Mouse (Mus musculus): ENCODE data around the gene Btg2. TPM values are rescaled to one million over a fixed set of nuclear protein-coding genes. Genes with fewer than 3 reads are reported as not detected.

The Btg2 gene
- polyA plus RNA-seq, 1 experiment from 2014 or later = 36.9 TPM

- no peaks in the 10 kb centered on the region for H3K36me3 ChIP-seq (ENCODE audit: control insufficient read depth, insufficient read depth, low read length)
- WGBS = 73% methylated on average over 8 of the region's 8 CpGs
- no peak overlapping the region for H3K4me3 ChIP-seq (ENCODE audit: control insufficient read depth in 1 of 2, insufficient read depth in 1 of 2, low read depth in 1 of 2, low read length in 2 of 2)
- peak overlapping the region; percentile 93 to 98 for H3K27ac ChIP-seq (replicated peaks in 1 of 2; ENCODE audit: control insufficient read depth in 1 of 2, insufficient read depth in 1 of 2, low read depth in 2 of 2, low read length in 2 of 2)
- H3K9me3 ChIP-seq (ENCODE audit: control insufficient read depth, low read length) = no peaks in the 10 kb centered on the region
- H3K27me3 ChIP-seq (ENCODE audit: control insufficient read depth, insufficient read depth, low read length) = no peaks in the 10 kb centered on the region
- peaks cover 44 to 55% of the 10 kb centered on the region in 2 experiments for H3K4me1 ChIP-seq (ENCODE audit: control insufficient read depth in 2 of 2, insufficient read depth in 2 of 2, low read length in 2 of 2)
- H3K4me2 ChIP-seq (ENCODE audit: low read length) = peak overlapping the region; percentile 38
- no peak for ATAC-seq (ENCODE audit: insufficient number of reproducible peaks, insufficient read depth, low FRiP score, low read depth)
- H3K9ac ChIP-seq (ENCODE audit: low read length) = peak overlapping the region; percentile 60
Measured at GRCm38 (mm10) chr1:134083676-134084075, 4.8 kb upstream of the Btg2 start.

GRCm38 (mm10) chr1:134082987-134083516 lies 4.1 kb upstream of the Btg2 start:
- 10% methylated on average over 11 of the region's 11 CpGs for WGBS
- peaks cover 45 to 55% of the 10 kb centered on the region in 2 experiments for H3K4me1 ChIP-seq (ENCODE audit: control insufficient read depth in 2 of 2, insufficient read depth in 2 of 2, low read length in 2 of 2)
- H3K9me3 ChIP-seq (ENCODE audit: control insufficient read depth, low read length) = no peaks in the 10 kb centered on the region
- no peak overlapping the region for H3K4me3 ChIP-seq (ENCODE audit: control insufficient read depth in 1 of 2, insufficient read depth in 1 of 2, low read depth in 1 of 2, low read length in 2 of 2)
- no peaks in the 10 kb centered on the region for H3K27me3 ChIP-seq (ENCODE audit: control insufficient read depth, insufficient read depth, low read length)
- peak overlapping the region; percentile 93 to 98 for H3K27ac ChIP-seq (replicated peaks in 1 of 2; ENCODE audit: control insufficient read depth in 1 of 2, insufficient read depth in 1 of 2, low read depth in 2 of 2, low read length in 2 of 2)
- no peaks in the 10 kb centered on the region for H3K36me3 ChIP-seq (ENCODE audit: control insufficient read depth, insufficient read depth, low read length)
- peak overlapping the region; percentile 60 for H3K9ac ChIP-seq (ENCODE audit: low read length)
- H3K4me2 ChIP-seq (ENCODE audit: low read length) = peak overlapping the region; percentile 38
- ATAC-seq (ENCODE audit: insufficient number of reproducible peaks, insufficient read depth, low FRiP score, low read depth) = peak; percentile 41

- H3K4me1 ChIP-seq (ENCODE audit: control insufficient read depth in 2 of 2, insufficient read depth in 2 of 2, low read length in 2 of 2) = peaks cover 48 to 56% of the 10 kb centered on the region in 2 experiments
Measured at GRCm38 (mm10) chr1:134080881-134081450, 2.0 kb upstream of the Btg2 start.

GRCm38 (mm10) chr1:134080406-134080805 lies 1.5 kb upstream of the Btg2 start:
- no peaks in the 10 kb centered on the region for H3K27me3 ChIP-seq (ENCODE audit: control insufficient read depth, insufficient read depth, low read length)
- peak overlapping the region; percentile 80 to 92 for H3K27ac ChIP-seq (replicated peaks in 1 of 2; ENCODE audit: control insufficient read depth in 1 of 2, insufficient read depth in 1 of 2, low read depth in 2 of 2, low read length in 2 of 2)
- no peak overlapping the region for H3K4me3 ChIP-seq (ENCODE audit: control insufficient read depth in 1 of 2, insufficient read depth in 1 of 2, low read depth in 1 of 2, low read length in 2 of 2)
- no peak overlapping the region; the same call in 1 of the 2 replicates for H3K9ac ChIP-seq (ENCODE audit: low read length)
- peaks cover 21% of the 10 kb centered on the region for H3K36me3 ChIP-seq (ENCODE audit: control insufficient read depth, insufficient read depth, low read length)
- H3K4me2 ChIP-seq (ENCODE audit: low read length) = no peak overlapping the region
- 83% methylated on average over 4 of the region's 4 CpGs for WGBS
- no peaks in the 10 kb centered on the region for H3K9me3 ChIP-seq (ENCODE audit: control insufficient read depth, low read length)
- no peak for ATAC-seq (ENCODE audit: insufficient number of reproducible peaks, insufficient read depth, low FRiP score, low read depth)
- H3K4me1 ChIP-seq (ENCODE audit: control insufficient read depth in 2 of 2, insufficient read depth in 2 of 2, low read length in 2 of 2) = peaks cover 48 to 57% of the 10 kb centered on the region in 2 experiments

More at GRCm38 (mm10) chr1:134080881-134081450, 2.0 kb upstream of the Btg2 start:
- 78% methylated on average over 5 of the region's 5 CpGs for WGBS
- Histone ChIP-seq H3K27ac (replicated peaks in 1 of 2; ENCODE audit: control insufficient read depth in 1 of 2, insufficient read depth in 1 of 2, low read depth in 2 of 2, low read length in 2 of 2) (no peak overlapping the region), H3K27me3 (ENCODE audit: control insufficient read depth, insufficient read depth, low read length) (no peaks in the 10 kb centered on the region), H3K9me3 (ENCODE audit: control insufficient read depth, low read length) (no peaks in the 10 kb centered on the region), H3K4me3 (ENCODE audit: control insufficient read depth in 1 of 2, insufficient read depth in 1 of 2, low read depth in 1 of 2, low read length in 2 of 2) (no peak overlapping the region), H3K4me2 (ENCODE audit: low read length) (no peak overlapping the region), H3K36me3 (ENCODE audit: control insufficient read depth, insufficient read depth, low read length) (peaks cover 15% of the 10 kb centered on the region), H3K9ac (ENCODE audit: low read length) (no peak overlapping the region)
- no peak for ATAC-seq (ENCODE audit: insufficient number of reproducible peaks, insufficient read depth, low FRiP score, low read depth)

DNA sequence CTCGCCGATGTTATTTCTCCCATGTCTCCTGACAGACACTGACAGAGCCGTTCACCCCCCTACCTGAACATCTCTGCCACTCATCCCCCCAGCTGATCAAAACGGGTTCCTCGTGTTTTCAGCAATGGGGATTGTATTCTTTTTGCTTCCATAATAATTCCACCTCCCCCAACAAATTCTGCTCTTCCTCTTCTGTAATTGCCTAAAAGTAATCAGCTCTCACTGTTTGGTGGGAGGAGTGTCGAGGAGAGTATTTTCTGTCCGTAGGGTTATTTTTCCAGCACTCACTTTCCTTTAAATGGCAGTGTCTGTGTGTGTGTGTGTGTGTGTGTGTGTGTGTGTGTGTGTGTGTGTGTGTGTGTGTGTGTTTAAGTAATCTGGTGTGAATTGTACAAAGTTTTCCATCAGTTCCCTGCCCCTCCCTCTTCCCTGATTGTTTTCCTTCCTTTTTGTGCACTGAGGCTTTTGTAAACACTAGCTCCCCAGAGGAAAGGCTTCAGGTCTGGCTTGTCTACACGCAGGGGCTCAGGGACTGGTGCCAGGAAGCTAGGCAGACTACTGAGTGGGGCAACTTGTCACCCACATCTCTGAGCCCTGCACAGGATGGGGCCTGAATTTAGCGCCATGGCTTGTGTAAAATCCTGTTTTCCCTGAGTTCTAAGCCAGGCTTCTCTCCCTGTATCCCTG lies 700 bp upstream of the Btg2 start:
- ATAC-seq (ENCODE audit: insufficient number of reproducible peaks, insufficient read depth, low FRiP score, low read depth) = no peak
- WGBS = 12% methylated on average over 9 of the region's 9 CpGs

GRCm38 (mm10) chr1:134078061-134078795 lies 692 bp downstream of the Btg2 start:
- peaks cover 33% of the 10 kb centered on the region for H3K36me3 ChIP-seq (ENCODE audit: control insufficient read depth, insufficient read depth, low read length)
- ATAC-seq (ENCODE audit: insufficient number of reproducible peaks, insufficient read depth, low FRiP score, low read depth) = no peak

More for the DNA sequence above, 700 bp upstream of the Btg2 start:
- Histone ChIP-seq H3K27me3 (ENCODE audit: control insufficient read depth, insufficient read depth, low read length) (no peaks in the 10 kb centered on the region), H3K9ac (ENCODE audit: low read length) (peak overlapping the region; percentile 78), H3K9me3 (ENCODE audit: control insufficient read depth, low read length) (no peaks in the 10 kb centered on the region), H3K4me1 (ENCODE audit: control insufficient read depth in 2 of 2, insufficient read depth in 2 of 2, low read length in 2 of 2) (peaks cover 48 to 60% of the 10 kb centered on the region in 2 experiments), H3K4me3 (ENCODE audit: control insufficient read depth in 1 of 2, insufficient read depth in 1 of 2, low read depth in 1 of 2, low read length in 2 of 2) (peak overlapping the region; percentile 38 to 85), H3K27ac (replicated peaks in 1 of 2; ENCODE audit: control insufficient read depth in 1 of 2, insufficient read depth in 1 of 2, low read depth in 2 of 2, low read length in 2 of 2) (peak overlapping the region; percentile 80 to 92), H3K4me2 (ENCODE audit: low read length) (peak overlapping the region; percentile 84), H3K36me3 (ENCODE audit: control insufficient read depth, insufficient read depth, low read length) (peaks cover 29% of the 10 kb centered on the region)

GRCm38 (mm10) chr1:134077389-134078060 lies 1.4 kb downstream of the Btg2 start:
- H3K4me1 ChIP-seq (ENCODE audit: control insufficient read depth in 2 of 2, insufficient read depth in 2 of 2, low read length in 2 of 2) = peaks cover 42 to 61% of the 10 kb centered on the region in 2 experiments

More at GRCm38 (mm10) chr1:134078061-134078795, 692 bp downstream of the Btg2 start:
- Histone ChIP-seq H3K4me2 (ENCODE audit: low read length) (peak overlapping the region; percentile 84), H3K4me3 (ENCODE audit: control insufficient read depth in 1 of 2, insufficient read depth in 1 of 2, low read depth in 1 of 2, low read length in 2 of 2) (peak overlapping the region; percentile 82 to 85), H3K4me1 (ENCODE audit: control insufficient read depth in 2 of 2, insufficient read depth in 2 of 2, low read length in 2 of 2) (peaks cover 42 to 61% of the 10 kb centered on the region in 2 experiments), H3K9ac (ENCODE audit: low read length) (peak overlapping the region; percentile 98), H3K27ac (replicated peaks in 1 of 2; ENCODE audit: control insufficient read depth in 1 of 2, insufficient read depth in 1 of 2, low read depth in 2 of 2, low read length in 2 of 2) (peak overlapping the region; percentile 69 to 83), H3K27me3 (ENCODE audit: control insufficient read depth, insufficient read depth, low read length) (no peaks in the 10 kb centered on the region), H3K9me3 (ENCODE audit: control insufficient read depth, low read length) (no peaks in the 10 kb centered on the region)
- WGBS = 3% methylated on average over 19 of the region's 19 CpGs

More at GRCm38 (mm10) chr1:134077389-134078060, 1.4 kb downstream of the Btg2 start:
- 30% methylated on average over 14 of the region's 14 CpGs for WGBS
- Histone ChIP-seq H3K9me3 (ENCODE audit: control insufficient read depth, low read length) (no peaks in the 10 kb centered on the region), H3K27me3 (ENCODE audit: control insufficient read depth, insufficient read depth, low read length) (no peaks in the 10 kb centered on the region), H3K27ac (replicated peaks in 1 of 2; ENCODE audit: control insufficient read depth in 1 of 2, insufficient read depth in 1 of 2, low read depth in 2 of 2, low read length in 2 of 2) (peak overlapping the region; percentile 69 to 83), H3K36me3 (ENCODE audit: control insufficient read depth, insufficient read depth, low read length) (peaks cover 33% of the 10 kb centered on the region), H3K4me2 (ENCODE audit: low read length) (peak overlapping the region; percentile 84), H3K9ac (ENCODE audit: low read length) (peak overlapping the region; percentile 98), H3K4me3 (ENCODE audit: control insufficient read depth in 1 of 2, insufficient read depth in 1 of 2, low read depth in 1 of 2, low read length in 2 of 2) (peak overlapping the region; percentile 82 to 85)
- ATAC-seq (ENCODE audit: insufficient number of reproducible peaks, insufficient read depth, low FRiP score, low read depth) = no peak
